Mouse (Mus musculus): ENCODE results near the gene Sumo1.

GRCm38 (mm10) chr1:59609458-59609857, 61.2 kb downstream of the Sumo1 start:
- TF ChIP-seq CTCF (IDR thresholded peaks at IDR 0.05; ENCODE audit: control insufficient read depth, insufficient read depth, low read length), result peak; percentile 52
- TF ChIP-seq POLR2A (IDR thresholded peaks at IDR 0.05; ENCODE audit: borderline replicate concordance, control insufficient read depth, low read depth, low read length), result no peak
